Mouse (Mus musculus) gastrocnemius, adult 8-10 months (tissue): ENCODE data around the gene Nampt. TPM values are rescaled to one million over a fixed set of nuclear protein-coding genes. Genes with fewer than 3 reads are reported as not detected.
"Not testable (repeated sequence)": the region's sequence is repeated elsewhere in the genome, so short reads cannot be mapped to it uniquely, and the experiment has no call there.

Experiments
- DNase-seq, 2 experiments: peaks; one replicate each; pipeline ENCODE4 v3.0.0; 2022; ENCODE audit warnings: low spot score in 2 of 2
- total RNA-seq, 4 experiments: library from RNA; stranded (reverse); gene quantifications; 2 replicates each; pipeline ENCODE4 v1.2.4; 2022

Gene Nampt
- total RNA-seq, 4 experiments from 2014 or later, result 74.9 to 84.8 (median 79.8) TPM

GRCm38 (mm10) chr12:32841442-32841900, 22.1 kb downstream of the Nampt start:
- no peak for DNase-seq

- no peak for DNase-seq
Observed at GRCm38 (mm10) chr12:32846325-32846724, 27.0 kb downstream of the Nampt start.

GRCm38 (mm10) chr12:32853757-32854156, 34.4 kb downstream of the Nampt start:
- no peak for DNase-seq

GRCm38 (mm10) chr12:32854866-32855265, 35.5 kb downstream of the Nampt start:
- DNase-seq, result peak; percentile 45 to 54

DNA sequence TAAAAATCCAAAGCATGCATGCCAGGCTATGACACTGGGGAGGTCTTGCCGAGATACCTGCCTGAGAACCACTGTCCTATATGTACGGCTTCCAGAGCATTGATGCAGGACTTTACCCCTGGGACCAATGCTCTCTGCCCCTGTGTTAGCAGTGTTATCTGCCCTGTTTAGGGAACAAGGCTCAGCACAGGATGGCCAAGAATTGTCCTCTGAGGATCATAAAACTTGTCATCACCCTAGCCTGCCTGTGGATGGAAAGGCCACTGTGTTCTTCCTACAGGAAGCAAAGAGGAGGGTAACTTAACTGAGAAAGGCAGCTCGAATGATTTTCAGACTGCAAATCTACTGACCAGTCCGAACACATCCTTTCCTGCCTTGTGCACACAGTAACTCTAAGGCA, 36.1 kb downstream of the Nampt start:
- peak in 1 of 2 experiments; percentile 35 for DNase-seq

DNA sequence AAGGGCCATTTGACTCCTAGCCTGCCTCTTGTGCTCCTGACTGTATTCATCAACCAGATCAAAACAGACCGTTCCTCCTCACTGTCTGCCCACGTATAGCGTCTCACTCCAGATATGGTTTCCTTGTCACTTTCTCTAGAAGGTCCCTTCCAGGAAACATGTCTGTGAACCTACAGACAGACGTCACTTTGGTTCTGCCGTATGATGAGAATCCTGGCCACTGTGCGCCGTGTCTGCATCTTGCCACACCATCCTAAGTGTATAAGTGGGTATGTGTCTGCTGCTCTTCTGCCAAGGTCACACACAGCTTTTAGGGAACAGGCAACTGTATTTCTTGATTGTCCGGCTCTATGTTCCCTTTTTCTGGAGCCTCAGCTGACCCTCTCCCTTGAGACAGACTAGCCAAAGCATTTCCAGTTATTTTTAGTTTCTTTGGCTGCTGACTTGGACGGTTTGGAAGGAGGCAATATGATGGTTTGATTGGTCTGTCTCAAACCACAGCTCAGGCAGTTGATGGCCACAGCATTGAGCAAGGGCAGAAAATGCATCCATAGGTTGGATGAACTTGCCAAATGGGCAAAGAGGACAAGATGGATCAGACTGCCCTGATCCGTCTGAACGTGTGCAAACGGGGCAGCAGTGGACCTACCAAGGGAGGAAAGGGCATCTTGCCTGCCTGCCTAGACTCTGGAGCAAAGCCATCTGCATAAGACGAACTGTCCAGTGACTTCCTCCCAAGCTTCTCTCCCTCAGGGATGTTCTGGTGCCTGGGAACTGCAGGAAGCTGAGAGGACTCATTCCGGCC, 37.6 kb downstream of the Nampt start:
- DNase-seq, result peak; percentile 17 to 22

- DNase-seq, result no peak
Observed at GRCm38 (mm10) chr12:32858444-32858843, 39.1 kb downstream of the Nampt start.

DNA sequence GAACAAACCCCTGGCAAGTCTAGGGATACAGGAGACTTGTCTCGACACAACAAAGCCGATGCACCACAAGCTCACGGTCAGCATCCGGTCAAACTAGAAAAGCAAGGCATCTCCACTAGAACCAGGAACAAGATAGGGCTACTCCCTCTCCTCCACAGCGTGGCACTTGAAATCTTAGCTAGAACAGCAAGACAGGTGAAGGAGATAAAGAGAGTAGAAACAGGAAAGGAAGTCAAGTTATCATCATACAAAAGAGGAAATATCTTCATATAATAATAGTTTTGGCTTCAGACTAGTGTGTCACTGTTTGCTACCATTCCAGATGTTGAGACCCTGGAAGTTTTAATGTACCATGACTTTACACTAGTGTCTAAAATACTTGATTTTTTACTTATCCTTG, 41.5 kb downstream of the Nampt start:
- no peak for DNase-seq

GRCm38 (mm10) chr12:32870815-32871214, 51.5 kb downstream of the Nampt start:
- DNase-seq, result no peak

DNA sequence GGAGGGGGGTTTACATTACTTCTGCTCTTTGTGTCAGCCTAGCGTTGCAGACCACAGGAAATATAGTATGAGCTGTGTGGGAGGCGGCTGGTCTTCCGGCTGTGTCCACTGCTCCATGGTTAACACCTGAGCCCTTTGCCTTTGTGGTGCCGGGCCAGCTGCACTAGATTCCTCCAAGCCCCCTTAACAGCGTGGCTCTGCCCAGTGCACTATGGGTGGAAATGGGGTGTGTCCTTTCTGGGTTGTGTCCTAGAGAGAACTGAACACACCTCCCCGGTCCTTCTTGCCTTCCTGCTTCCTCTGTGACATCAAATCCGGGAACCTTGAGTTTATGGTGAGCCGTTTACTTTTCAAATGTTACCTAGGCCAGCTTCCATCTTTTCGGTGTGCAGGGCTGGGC, 58.2 kb downstream of the Nampt start:
- DNase-seq, result no peak

DNA sequence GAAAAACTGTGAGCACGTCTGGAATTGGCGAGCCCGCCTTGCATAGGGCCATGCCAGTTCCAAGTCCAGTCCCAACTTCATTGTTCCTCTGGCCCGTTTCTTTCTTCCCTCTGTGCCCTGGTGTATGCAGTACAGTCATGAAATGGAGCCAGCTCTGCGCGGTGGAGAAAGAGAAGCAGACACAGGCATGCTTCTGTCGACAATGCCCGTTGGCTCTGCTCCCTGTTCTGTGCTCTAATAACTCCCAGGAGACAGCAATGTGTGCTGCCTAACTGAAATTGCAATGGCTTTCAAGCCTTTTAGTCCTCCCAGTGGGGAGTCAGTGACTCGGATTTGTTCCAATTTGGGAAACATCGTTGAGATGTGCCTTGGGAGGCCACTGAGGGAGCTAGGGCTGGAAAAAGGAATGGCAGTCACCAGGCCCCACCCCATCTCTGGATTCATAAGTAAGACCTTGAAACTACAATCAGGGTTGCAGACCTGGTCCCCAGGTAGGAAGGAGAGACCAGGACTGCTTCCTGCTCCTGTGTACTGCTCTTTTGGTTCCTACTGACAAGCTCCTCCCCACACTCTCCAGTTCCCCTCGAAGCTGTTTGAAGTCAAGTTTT, 58.7 kb downstream of the Nampt start:
- DNase-seq, result no peak

GRCm38 (mm10) chr12:32879371-32879770, 60.0 kb downstream of the Nampt start:
- DNase-seq, result no peak

DNA sequence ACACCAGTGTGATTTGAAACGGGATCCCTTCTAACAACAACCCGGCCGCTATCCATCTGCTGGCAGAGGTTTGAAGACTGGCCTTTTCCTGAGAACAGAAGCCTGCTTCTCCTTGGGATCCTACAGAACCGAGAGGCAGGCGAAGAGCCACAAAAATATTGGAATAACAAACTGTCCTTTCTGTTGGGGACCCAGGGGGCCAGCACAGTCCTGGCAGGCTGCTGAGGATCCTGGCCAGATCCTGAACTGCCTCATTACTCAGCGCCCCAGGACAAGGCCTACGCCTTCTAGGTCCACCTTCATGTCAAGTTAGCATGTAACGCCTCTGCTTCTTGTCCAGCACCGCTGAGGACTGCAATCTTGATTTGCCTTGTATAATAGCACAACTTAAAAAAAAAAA, 65.0 kb downstream of the Nampt start:
- peak; percentile 47 for DNase-seq

- no peak for DNase-seq
Observed at GRCm38 (mm10) chr12:32885041-32885440, 65.7 kb downstream of the Nampt start.

DNA sequence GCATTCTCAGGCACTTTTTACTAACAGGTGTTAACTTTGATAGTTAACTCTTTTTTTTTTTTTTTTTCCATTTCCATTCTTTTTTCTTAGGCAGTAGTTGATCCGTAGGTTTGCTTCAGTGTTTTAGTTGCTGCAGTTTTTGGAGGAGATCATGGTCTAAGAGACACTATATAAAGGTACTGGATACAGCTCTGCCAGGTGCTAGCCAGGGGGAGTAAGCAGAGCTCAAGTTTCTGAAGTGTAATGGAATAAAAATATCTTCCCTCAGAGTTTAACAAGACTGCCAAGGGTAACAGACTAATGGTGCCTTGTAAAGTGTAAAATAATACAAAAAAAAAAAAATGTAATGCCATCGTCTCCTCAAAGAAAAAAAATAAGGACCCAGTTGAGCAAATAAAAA, 67.0 kb downstream of the Nampt start:
- no peak for DNase-seq

- DNase-seq, result no peak
Observed at GRCm38 (mm10) chr12:32888226-32888625, 68.9 kb downstream of the Nampt start.

GRCm38 (mm10) chr12:32889846-32890245, 70.5 kb downstream of the Nampt start:
- DNase-seq, result peak in 1 of 2 experiments; percentile 38

- DNase-seq, result no peak
Observed at GRCm38 (mm10) chr12:32890455-32890854, 71.1 kb downstream of the Nampt start.

- DNase-seq, result not testable (repeated sequence)
Observed at GRCm38 (mm10) chr12:32891271-32891670, 71.9 kb downstream of the Nampt start.

- no peak for DNase-seq
Observed at GRCm38 (mm10) chr12:32893212-32893611, 73.9 kb downstream of the Nampt start.

DNA sequence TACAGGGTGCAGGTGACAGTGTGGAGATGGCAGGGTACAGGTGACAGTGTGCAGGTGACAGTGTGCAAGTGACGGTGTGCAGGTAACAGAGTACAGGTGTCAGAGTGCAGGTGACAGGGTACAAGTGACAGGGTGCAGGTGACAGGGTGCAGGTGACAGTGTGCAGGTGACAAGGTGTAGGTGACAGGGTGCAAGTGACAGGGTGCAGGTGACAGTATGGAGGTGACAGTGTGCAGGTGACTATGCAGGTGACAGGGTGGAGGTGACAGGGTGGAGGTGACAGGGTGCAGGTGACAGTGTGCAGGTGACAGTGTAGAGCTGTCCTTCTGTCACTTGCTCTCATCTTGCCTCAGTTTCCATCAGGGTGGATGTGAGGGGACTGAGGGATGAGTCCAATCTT, 76.5 kb downstream of the Nampt start:
- no peak for DNase-seq

GRCm38 (mm10) chr12:32896496-32896895, 77.2 kb downstream of the Nampt start:
- DNase-seq, result peak; percentile 56 to 74
